Mouse (Mus musculus) monocyte, adult 5-6 weeks (primary cell): ENCODE results near the gene Cdk20. TPM values are rescaled to one million over a fixed set of nuclear protein-coding genes. Genes with fewer than 3 reads are reported as not detected.

ENCODE experiments used
- ATAC-seq: fragments of 153-309, 156-312 bp; replicated peaks from 2 replicates; pipeline ENCODE4 v1.8.0; 2017; ENCODE audit warnings: mild to moderate bottlenecking; ENCODE audit not compliant: low TSS enrichment, insufficient number of reproducible peaks, severe bottlenecking, poor library complexity, low FRiP score
- total RNA-seq: library from RNA; stranded (forward); fragments of 200-1000, 200-491, 200-594 nt; gene quantifications from 3 replicates; pipeline ENCODE4 v1.2.3, GENCODE M21; 2017

The Cdk20 gene
- 0.43 to 2.3 TPM (median 2.0 TPM) in 3 replicates for total RNA-seq

DNA sequence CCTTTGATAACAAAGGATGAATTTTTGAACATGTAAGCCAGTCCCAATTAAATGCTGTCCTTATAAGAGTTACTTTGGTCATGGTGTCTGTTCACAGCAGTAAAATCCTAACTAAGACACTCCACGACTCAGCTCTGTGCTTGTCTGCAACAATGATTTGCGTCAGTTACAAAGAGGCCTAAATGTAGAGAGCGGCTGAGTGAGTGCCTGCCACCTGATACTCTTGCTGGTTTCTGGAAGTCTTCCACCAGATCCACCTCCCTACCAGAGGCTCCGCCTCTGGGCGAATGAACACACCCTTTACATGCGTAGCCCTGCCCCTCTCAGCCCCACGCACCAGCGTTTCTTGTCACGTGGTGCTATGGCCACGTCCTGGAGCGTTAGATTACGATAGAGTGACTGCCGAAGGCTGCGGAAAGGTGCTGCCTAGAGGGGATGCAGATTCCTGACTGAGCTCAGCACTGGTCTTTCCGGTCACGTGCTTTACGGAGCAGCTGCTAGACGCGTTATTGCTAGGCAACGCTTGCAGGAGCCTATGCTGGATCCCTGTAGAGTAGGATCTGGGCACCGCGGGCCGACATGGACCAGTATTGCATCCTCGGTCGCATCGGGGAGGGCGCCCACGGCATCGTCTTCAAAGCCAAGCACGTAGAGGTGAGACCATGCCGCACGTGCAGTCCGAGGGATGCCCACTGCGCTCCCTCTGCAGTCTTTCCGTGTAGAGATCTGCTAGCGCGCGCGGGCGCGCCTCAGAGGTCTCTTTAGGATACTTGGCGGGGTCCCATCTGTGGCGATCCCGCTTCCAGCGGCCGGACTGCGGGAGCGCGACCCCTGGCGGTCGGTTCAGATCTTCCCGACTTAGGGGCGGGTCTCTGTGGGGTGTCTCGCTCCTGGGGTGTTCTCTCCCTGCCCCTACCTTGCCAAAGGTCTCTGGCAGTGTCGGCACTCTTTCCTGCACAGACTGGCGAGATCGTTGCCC, at the start of gene Cdk20:
Gene Cdk20 (plus strand): TSS at position 298 of the 979 bp plus-strand sequence.
- peak; percentile 95 for ATAC-seq

- ATAC-seq, result no peak
Measured at GRCm38 (mm10) chr13:64384937-64385336, 47.2 kb upstream of the Cdk20 start.

DNA sequence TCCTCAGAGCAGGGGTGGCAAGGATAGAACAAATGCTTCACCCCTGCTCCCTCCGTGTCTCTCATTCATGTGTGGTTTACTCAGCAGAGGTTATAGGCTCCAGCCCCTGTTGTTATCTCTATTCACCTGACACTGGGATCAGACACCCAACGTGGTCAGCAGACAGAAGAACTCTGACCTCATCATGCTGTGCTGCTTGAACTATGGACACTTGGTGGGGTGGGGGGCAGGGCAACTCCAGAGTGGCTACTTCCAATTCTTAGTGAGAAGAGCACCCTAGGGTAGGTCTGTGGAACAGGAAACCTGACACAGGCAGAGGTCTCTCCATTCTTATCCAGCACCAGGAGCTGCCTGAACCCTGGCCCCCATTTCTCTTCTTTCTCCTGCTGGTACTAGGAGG, 46.1 kb upstream of the Cdk20 start:
- no peak for ATAC-seq

DNA sequence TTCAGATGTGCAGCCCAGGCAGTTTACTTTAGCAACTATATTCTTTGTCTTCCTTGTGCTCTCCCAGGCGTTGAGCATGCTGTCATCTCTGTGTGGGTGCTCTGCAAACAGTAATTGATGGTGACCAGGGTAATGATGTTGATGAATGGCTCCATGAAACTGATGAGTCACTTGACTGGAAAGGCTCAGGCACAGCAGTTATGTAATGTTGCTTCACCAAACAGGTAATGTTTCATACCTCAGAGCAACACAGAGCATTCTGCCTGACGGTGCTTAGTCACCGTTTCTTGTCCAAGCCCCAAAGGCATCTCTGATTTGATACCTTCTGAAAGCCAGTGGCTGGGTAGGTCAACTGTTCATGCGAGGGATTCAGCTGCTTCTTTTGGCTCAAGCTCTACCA, 43.7 kb upstream of the Cdk20 start:
- ATAC-seq, result no peak

- ATAC-seq, result no peak
Measured at GRCm38 (mm10) chr13:64396979-64397378, 35.1 kb upstream of the Cdk20 start.

GRCm38 (mm10) chr13:64398065-64398464, 34.0 kb upstream of the Cdk20 start:
- no peak for ATAC-seq

DNA sequence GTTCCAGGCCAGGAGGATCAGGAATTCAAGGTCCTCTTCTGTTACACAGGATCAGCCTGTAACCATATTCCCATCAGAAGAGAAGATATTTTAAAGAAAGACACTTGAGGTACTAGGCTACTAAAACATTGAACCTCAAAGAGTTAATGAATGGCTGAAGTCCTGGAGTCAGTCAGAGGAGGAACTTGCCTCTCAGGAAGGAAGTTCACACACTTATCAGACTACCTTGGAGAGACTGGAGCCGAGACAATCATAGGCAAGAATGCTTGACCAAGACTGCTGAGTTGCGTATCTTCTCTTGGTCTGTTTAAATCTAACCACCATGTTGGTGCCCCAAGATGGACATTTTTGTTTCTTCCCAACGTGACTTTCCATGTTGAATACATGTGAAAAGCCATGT, 32.2 kb upstream of the Cdk20 start:
- ATAC-seq, result no peak

DNA sequence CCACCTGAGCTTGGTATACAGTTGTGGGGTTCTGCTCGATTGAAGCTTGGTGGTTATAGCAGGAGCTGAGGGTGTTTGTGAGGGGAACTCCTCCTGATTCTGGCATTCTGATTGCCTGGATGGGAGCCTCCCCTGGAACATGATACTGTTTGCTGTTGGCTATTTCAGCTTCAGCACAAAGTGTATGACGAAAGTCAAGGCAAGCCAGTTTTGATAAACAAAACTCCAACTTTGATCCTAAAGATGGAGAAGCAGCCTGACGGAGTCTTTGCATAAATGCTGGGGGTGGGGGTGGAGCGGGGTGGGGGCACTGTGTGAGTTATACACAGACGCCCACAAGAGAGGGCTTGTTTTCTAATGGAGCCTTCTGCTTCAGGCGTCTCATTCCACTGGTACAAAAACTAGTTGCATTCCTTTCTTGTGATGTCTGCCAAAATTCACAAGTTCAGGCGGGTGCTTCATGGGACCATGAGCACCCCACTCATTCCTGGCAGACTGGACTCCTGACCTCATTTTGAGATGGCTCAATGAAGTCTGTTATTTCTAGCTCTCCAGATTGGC, 31.2 kb upstream of the Cdk20 start:
- no peak for ATAC-seq

DNA sequence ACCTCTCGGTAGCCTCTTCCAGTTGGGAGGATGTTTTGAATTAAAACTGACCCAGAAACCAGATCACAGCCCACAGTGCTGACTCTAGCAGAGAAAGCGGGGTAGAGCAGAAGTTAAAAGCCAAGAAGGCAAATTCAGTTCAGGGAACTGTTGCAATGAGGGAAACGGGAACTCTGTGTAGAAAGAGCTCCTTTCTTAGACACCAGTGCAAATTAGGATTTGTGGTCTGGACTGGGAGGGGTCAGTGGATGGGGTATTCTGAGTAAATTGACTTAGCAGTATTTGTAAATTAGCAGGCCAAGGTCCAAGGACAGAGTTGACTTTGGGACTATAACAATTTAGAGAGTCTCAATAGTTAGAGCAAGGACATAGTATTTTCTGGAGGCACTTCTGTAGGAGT, 30.1 kb upstream of the Cdk20 start:
- ATAC-seq, result peak; percentile 78

DNA sequence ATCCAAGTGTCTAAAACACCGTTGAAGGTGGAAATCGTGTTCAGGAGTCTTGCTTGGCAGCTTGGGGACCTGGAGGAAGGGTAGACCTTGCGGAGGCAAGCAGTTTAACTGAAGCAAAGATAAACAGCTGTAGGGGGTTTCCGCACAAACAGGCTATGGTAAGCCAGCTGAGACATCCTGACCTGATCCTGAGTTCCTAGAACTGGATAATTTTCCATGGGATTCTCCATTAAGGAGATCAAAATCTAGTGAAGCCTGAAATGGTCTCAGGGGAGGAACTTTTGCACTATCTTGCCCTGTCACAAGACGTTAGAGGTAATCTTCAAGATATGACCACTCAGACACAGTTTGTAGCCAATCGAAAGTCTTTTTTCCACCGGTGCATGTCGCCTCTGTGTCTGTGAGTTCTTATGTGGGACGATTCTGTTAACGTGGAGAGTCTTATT, 29.6 kb upstream of the Cdk20 start:
- no peak for ATAC-seq

DNA sequence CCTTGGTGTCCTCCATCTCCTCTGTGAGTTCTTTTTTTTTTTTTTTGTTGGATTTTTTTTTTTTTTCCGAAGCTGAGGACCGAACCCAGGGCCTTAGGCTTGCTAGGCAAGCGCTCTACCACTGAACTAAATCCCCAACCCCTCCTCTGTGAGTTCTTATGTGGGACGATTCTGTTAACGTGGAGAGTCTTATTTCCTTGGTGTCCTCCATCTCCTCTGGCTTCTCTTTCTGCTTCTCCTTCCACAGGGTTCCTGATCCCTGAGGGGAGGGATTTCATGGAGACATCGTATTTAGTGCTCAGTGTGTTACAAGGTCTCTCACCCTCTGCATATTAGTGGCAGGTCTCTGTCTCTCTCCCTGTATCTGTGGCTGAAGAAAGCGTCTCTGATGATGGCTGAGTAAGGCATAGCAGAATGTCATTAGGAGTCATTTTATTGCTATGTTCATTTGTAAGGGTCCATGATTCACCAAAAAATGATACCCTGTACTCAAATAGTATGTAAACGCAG, 29.1 kb upstream of the Cdk20 start:
- no peak for ATAC-seq

DNA sequence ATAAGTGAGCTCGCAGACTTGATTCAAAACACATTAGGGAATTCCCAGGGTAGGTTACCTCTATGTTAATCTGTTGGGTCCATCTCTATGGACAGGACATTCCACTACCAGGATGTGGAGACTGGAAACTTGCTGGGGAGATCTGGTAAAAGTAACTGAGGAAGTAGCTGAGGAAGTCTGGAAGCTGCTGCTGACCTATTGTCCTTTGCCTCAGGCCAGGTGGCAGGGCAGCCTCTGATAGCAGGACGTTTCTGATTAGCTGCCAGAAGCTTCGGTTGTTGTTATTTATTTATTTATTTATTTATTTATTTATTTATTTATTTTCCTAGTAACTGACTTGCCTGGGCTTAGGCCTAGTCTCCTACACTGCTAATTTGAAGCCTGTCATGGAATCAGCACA, 28.6 kb upstream of the Cdk20 start:
- no peak for ATAC-seq

DNA sequence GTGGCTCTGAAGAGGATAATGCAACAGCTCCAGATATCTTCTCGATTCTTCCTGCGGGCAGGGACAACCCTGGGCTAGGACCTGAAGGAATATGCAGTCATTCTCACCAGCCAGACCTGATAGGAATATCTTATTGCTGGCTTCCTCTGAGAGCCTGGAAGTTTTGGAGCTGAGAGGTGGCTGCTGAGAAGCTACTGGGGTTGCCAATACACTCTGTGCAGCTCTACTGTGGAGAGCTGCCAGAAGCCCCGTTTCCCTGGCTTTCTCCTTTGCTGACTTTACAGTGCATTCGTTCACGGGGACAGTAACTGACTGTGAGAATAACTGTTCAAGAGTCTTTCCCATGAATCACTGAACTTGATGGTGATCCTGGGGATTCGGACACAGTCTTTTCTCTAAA, 26.6 kb upstream of the Cdk20 start:
- no peak for ATAC-seq

DNA sequence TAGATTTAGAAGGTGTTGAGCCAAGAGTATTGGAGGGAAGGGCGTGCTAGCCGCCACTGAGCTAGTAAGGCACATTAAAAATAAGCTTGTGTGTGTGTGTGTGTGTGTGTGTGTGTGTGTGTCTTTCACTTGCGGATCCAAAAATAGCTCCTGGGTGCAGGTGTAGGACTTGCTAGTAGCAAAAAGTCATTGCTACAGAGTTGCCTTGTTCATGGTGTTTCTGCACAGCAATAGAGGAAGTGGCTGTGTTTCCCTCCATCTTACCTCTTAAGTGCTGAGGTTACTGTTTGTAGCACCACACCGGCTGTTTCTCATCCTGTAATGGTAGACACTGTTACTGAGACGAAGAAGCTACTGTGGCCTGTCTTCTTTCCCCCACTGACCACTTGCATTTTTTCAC, 24.1 kb upstream of the Cdk20 start:
- no peak for ATAC-seq

DNA sequence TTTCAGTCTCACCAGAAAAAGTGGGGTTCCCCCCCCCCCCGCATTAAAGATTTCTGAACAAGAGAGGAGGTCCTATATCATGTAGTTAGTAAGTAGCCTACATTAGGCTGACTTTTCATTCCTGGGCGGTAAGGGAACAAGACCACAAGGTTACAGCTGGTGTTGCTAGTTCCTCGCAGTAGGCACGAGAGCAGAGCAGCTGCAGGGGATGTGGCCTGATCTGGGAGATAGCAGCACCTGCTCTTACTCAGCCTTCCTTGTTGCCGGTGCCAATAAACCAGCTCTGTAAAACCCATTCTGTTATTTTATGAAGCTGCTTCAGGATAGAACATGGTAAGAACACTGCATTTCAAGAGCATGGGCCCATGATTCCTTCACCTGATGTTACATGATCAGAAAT, 21.5 kb upstream of the Cdk20 start:
- ATAC-seq, result no peak

GRCm38 (mm10) chr13:64411282-64411681, 20.8 kb upstream of the Cdk20 start:
- ATAC-seq, result no peak

- no peak for ATAC-seq
Measured at GRCm38 (mm10) chr13:64412752-64413257, 19.3 kb upstream of the Cdk20 start.

GRCm38 (mm10) chr13:64415659-64416058, 16.5 kb upstream of the Cdk20 start:
- ATAC-seq, result no peak

- no peak for ATAC-seq
Measured at GRCm38 (mm10) chr13:64416955-64417601, 15.0 kb upstream of the Cdk20 start.
